Mouse (Mus musculus): ENCODE data around the gene Ppp1r11. TPM values are rescaled to one million over a fixed set of nuclear protein-coding genes. Genes with fewer than 3 reads are reported as not detected.
A peak's percentile ranks its signal among the peaks of the same experiment; 100 is the strongest.

Ppp1r11 gene
- total RNA-seq, 2 experiments from 2014 or later = 52.2 to 57.7 TPM

- no peak for DNase-seq
- TF ChIP-seq CTCF (IDR thresholded peaks at IDR 0.05) = no peak
- H3K4me3 ChIP-seq = no peak overlapping the region
- intact Hi-C loops (cut with DNase I) = loop anchor here (5.0 to 10.0 kb wide), 2 partner anchors 116 to 678 kb away; partner anchors contain the start of genes Trim26 and Trim39
- H3K27ac ChIP-seq = no peak overlapping the region
These were observed 1.5 kb upstream of the Ppp1r11 start for GRCm38 (mm10) chr17:36953062-36953461.

- no peak overlapping the region for H3K27ac ChIP-seq
- no peak overlapping the region for H3K4me3 ChIP-seq
- no peak for DNase-seq
- TF ChIP-seq CTCF (IDR thresholded peaks at IDR 0.05) = no peak
- intact Hi-C loops (cut with DNase I) = loop anchor here (5.0 to 10.0 kb wide), 2 partner anchors 115 to 678 kb away; partner anchors contain the start of genes Trim26 and Trim39
These were observed 1.1 kb upstream of the Ppp1r11 start for GRCm38 (mm10) chr17:36952631-36953030.

GRCm38 (mm10) chr17:36949265-36949664 is 2.3 kb downstream of the Ppp1r11 start:
- Histone ChIP-seq H3K4me3 (no peak overlapping the region), H3K27ac (no peak overlapping the region)
- no peak for TF ChIP-seq CTCF (IDR thresholded peaks at IDR 0.05)
- no peak for DNase-seq
- intact Hi-C loops (cut with DNase I) = no loop called here

GRCm38 (mm10) chr17:36948286-36948685 is 3.3 kb downstream of the Ppp1r11 start:
- no peak overlapping the region for H3K4me3 ChIP-seq
- H3K27ac ChIP-seq = no peak overlapping the region
- DNase-seq = no peak
- intact Hi-C loops (cut with DNase I) = no loop called here
- no peak for TF ChIP-seq CTCF (IDR thresholded peaks at IDR 0.05)

- peak overlapping the region; percentile 86 for H3K4me3 ChIP-seq
- H3K27ac ChIP-seq = peak overlapping the region; percentile 79
- DNase-seq = peak; percentile 63
- intact Hi-C loops (cut with DNase I) = loop anchor here (1.0 kb wide), 1 partner anchor 50 kb away; no protein-coding TSS in a partner anchor
- peak; percentile 50 for TF ChIP-seq CTCF (IDR thresholded peaks at IDR 0.05)
These were observed 4.3 kb downstream of the Ppp1r11 start for GRCm38 (mm10) chr17:36947051-36947819.

- intact Hi-C loops (cut with DNase I) = no loop called here
- Histone ChIP-seq H3K4me3 (no peak overlapping the region), H3K27ac (no peak overlapping the region)
- peak; percentile 16; the same call in 1 of the 2 replicates for TF ChIP-seq CTCF (IDR thresholded peaks at IDR 0.05)
- no peak for DNase-seq
These were observed 7.3 kb downstream of the Ppp1r11 start for GRCm38 (mm10) chr17:36944121-36944775.

- intact Hi-C loops (cut with DNase I) = no loop called here
- peak overlapping the region; percentile 70 for H3K4me3 ChIP-seq
- TF ChIP-seq CTCF (IDR thresholded peaks at IDR 0.05) = no peak
- DNase-seq = no peak
- peak overlapping the region; percentile 63 for H3K27ac ChIP-seq
These were observed 7.8 kb downstream of the Ppp1r11 start for GRCm38 (mm10) chr17:36943691-36944090.

GRCm38 (mm10) chr17:36942791-36943471 is 8.6 kb downstream of the Ppp1r11 start, which contains the start of gene Rnf39:
Gene Rnf39 (plus strand): TSS chr17:36942918.
- intact Hi-C loops (cut with DNase I) = no loop called here
- TF ChIP-seq CTCF (IDR thresholded peaks at IDR 0.05) = no peak
- DNase-seq = peak; percentile 25
- H3K4me3 ChIP-seq = peak within 1 kb of the TSS; percentile 70
- H3K27ac ChIP-seq = peak within 1 kb of the TSS; percentile 63

- H3K27ac ChIP-seq = peak overlapping the region; percentile 63; the same call in 1 of the 2 replicates
These were observed 9.2 kb downstream of the Ppp1r11 start for GRCm38 (mm10) chr17:36942391-36942790.

GRCm38 (mm10) chr17:36938056-36938455 is 13.5 kb downstream of the Ppp1r11 start:
- no peak for DNase-seq
- intact Hi-C loops (cut with DNase I) = no loop called here
- H3K4me3 ChIP-seq = no peak overlapping the region
- H3K27ac ChIP-seq = no peak overlapping the region
- no peak for TF ChIP-seq CTCF (IDR thresholded peaks at IDR 0.05)

More at GRCm38 (mm10) chr17:36942391-36942790, 9.2 kb downstream of the Ppp1r11 start:
- peak overlapping the region; percentile 70 for H3K4me3 ChIP-seq
- no peak for TF ChIP-seq CTCF (IDR thresholded peaks at IDR 0.05)
- intact Hi-C loops (cut with DNase I) = no loop called here
- peak; percentile 43 for DNase-seq

- no peak overlapping the region for H3K27ac ChIP-seq
- TF ChIP-seq CTCF (IDR thresholded peaks at IDR 0.05) = no peak
These were observed 19.7 kb downstream of the Ppp1r11 start for GRCm38 (mm10) chr17:36931806-36932205.

GRCm38 (mm10) chr17:36931130-36931529 is 20.4 kb downstream of the Ppp1r11 start:
- intact Hi-C loops (cut with DNase I) = no loop called here
- H3K4me3 ChIP-seq = no peak overlapping the region
- TF ChIP-seq CTCF (IDR thresholded peaks at IDR 0.05) = no peak
- DNase-seq = no peak
- H3K27ac ChIP-seq = no peak overlapping the region

More at GRCm38 (mm10) chr17:36931806-36932205, 19.7 kb downstream of the Ppp1r11 start:
- intact Hi-C loops (cut with DNase I) = no loop called here
- peak; percentile 24 for DNase-seq
- no peak overlapping the region for H3K4me3 ChIP-seq

Measured in gastrocnemius, adult 2 months (tissue).